8 mouse cellular contexts compared by ENCODE assay signal in the genomic region with DNA sequence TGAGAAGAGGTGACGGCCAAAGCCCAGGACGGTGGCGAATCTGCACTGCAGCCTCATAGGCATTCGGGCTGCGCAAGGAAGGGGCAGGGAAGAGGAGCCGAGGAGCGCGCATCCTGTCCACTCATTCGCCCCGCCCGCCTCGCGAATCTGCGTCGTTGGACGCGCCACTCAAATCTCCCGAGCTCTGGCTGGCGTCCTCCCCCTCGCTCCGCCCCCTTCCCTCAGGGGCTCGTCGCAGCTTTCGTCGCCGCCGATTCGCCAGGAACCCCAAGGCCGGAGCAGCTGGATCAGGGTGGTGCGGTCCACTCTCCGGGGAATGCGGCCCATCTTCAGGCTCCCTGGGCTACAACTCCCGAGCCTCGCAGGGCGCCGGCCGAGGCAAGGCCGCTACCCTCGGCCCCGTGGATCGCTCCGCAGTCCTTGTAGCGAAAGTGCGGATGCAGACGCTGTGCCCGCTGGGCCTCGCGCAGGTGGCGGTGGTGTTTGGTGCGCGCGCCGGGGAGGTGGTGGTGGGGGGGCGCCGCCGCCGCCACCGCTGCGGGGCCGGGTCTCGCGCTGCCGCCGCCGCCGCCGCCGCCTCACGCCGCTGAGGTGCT. TPM values are rescaled to one million over a fixed set of nuclear protein-coding genes. Genes with fewer than 3 reads are reported as not detected.
A peak's percentile ranks its signal among the peaks of the same experiment; 100 is the strongest.
DNase-seq lines count a peak whose midpoint lies in the region; ATAC-seq and TF ChIP-seq lines count a peak whose summit lies in the region.

No protein-coding gene starts in this region.

- DNase-seq in 3134 (ENCODE audit: extremely low read depth, insufficient read length, low spot score), result peak; percentile 93
- DNase-seq in adrenal gland, postnatal 36 days, result peak; percentile 98
- DNase-seq in heart, adult 8-10 months (ENCODE audit: low spot score), result peak; percentile 94
- peak; percentile 97 for DNase-seq in kidney, adult 9 months
- DNase-seq in limb, embryonic 14.5 days (ENCODE audit: low spot score), result peak; percentile 96
- DNase-seq in midbrain, postnatal 0 days (ENCODE audit: low spot score), result peak; percentile 97
- DNase-seq in spleen, postnatal 14 days (ENCODE audit: low spot score in 2 of 2), result peak; percentile 92 to 94

- WGBS in embryonic facial prominence, embryonic 13.5 days, result under 1% methylated on average over 69 of the region's 70 CpGs
- under 1% methylated on average over 50 of the region's 70 CpGs for WGBS in limb, embryonic 14.5 days
- WGBS in midbrain, postnatal 0 days, result under 1% methylated on average over 46 of the region's 70 CpGs

- H3K27ac ChIP-seq in embryonic facial prominence, embryonic 13.5 days, result peak overlapping the region; percentile 98
- peak overlapping the region; percentile 96 for H3K27ac ChIP-seq in limb, embryonic 14.5 days (replicated peaks; ENCODE audit: low read depth, low read length)
- H3K27ac ChIP-seq in midbrain, postnatal 0 days (ENCODE audit: low read depth, low read length), result peak overlapping the region; percentile 99

- peak overlapping the region; percentile 89 for H3K4me2 ChIP-seq in embryonic facial prominence, embryonic 13.5 days
- H3K4me2 ChIP-seq in limb, embryonic 14.5 days (replicated peaks; ENCODE audit: low read depth, low read length, severe bottlenecking), result peak overlapping the region; percentile 74
- peak overlapping the region; percentile 89 for H3K4me2 ChIP-seq in midbrain, postnatal 0 days (ENCODE audit: low read depth, low read length, poor library complexity, severe bottlenecking)

- ATAC-seq in embryonic facial prominence, embryonic 13.5 days (ENCODE audit: insufficient number of reproducible peaks, insufficient read depth, low FRiP score, low TSS enrichment, low read depth), result peak; percentile 85
- ATAC-seq in limb, embryonic 14.5 days (ENCODE audit: low FRiP score, low read depth), result peak; percentile 90
- peak; percentile 92 for ATAC-seq in midbrain, postnatal 0 days (ENCODE audit: low FRiP score)

- peak overlapping the region; percentile 92 for H3K9ac ChIP-seq in embryonic facial prominence, embryonic 13.5 days
- H3K9ac ChIP-seq in limb, embryonic 14.5 days (ENCODE audit: low read depth, low read length, severe bottlenecking), result peak overlapping the region; percentile 92
- H3K9ac ChIP-seq in midbrain, postnatal 0 days (replicated peaks; ENCODE audit: low read length, poor library complexity, severe bottlenecking), result peak overlapping the region; percentile 90

- H3K36me3 ChIP-seq in embryonic facial prominence, embryonic 13.5 days, result peaks cover 32% of the 10 kb centered on the region
- peaks cover 32% of the 10 kb centered on the region for H3K36me3 ChIP-seq in limb, embryonic 14.5 days (ENCODE audit: control insufficient read depth, insufficient read depth, low read length)
- peaks cover 16% of the 10 kb centered on the region for H3K36me3 ChIP-seq in midbrain, postnatal 0 days (ENCODE audit: insufficient read depth, low read length)

- H3K9me3 ChIP-seq in embryonic facial prominence, embryonic 13.5 days, result no peaks in the 10 kb centered on the region
- no peaks in the 10 kb centered on the region for H3K9me3 ChIP-seq in limb, embryonic 14.5 days (ENCODE audit: control insufficient read depth, low read length)
- H3K9me3 ChIP-seq in midbrain, postnatal 0 days (ENCODE audit: low read length), result no peaks in the 10 kb centered on the region

- TF ChIP-seq POLR2A in limb, embryonic 14.5 days (IDR thresholded peaks at IDR 0.05; ENCODE audit: borderline replicate concordance, extremely low read depth, insufficient read depth, insufficient read length), result peak; percentile 73; the same call in 1 of the 2 replicates

- peak overlapping the region; percentile 80 for H3K4me3 ChIP-seq in embryonic facial prominence, embryonic 13.5 days
- peak overlapping the region; percentile 94 for H3K4me3 ChIP-seq in limb, embryonic 14.5 days (replicated peaks; ENCODE audit: low read length)
- peak overlapping the region; percentile 78 for H3K4me3 ChIP-seq in midbrain, postnatal 0 days (ENCODE audit: low read depth, low read length)

- no peaks in the 10 kb centered on the region for H3K27me3 ChIP-seq in embryonic facial prominence, embryonic 13.5 days
- no peaks in the 10 kb centered on the region for H3K27me3 ChIP-seq in limb, embryonic 14.5 days (ENCODE audit: control insufficient read depth, insufficient read depth, low read length)
- H3K27me3 ChIP-seq in midbrain, postnatal 0 days (ENCODE audit: insufficient read depth, low read length), result no peaks in the 10 kb centered on the region

- TF ChIP-seq CTCF in midbrain, postnatal 0 days (IDR thresholded peaks at IDR 0.05), result no peak

- H3K4me1 ChIP-seq in embryonic facial prominence, embryonic 13.5 days, result peaks cover 21% of the 10 kb centered on the region
- peaks cover 12% of the 10 kb centered on the region; the same call in 1 of the 2 replicates for H3K4me1 ChIP-seq in limb, embryonic 14.5 days (ENCODE audit: control insufficient read depth, insufficient read depth, low read length)
- no peaks in the 10 kb centered on the region for H3K4me1 ChIP-seq in midbrain, postnatal 0 days (ENCODE audit: insufficient read depth, low read length)

RNA-seq across cellular contexts. Expression of a gene that starts 0.5 kb away (rescaled TPM):
- 10 to 100 TPM; 36.0 TPM for total RNA-seq in adrenal gland, postnatal 36 days (2021)
- polyA plus RNA-seq in embryonic facial prominence, embryonic 13.5 days (2015; fragmentation: Nextera tagmentation; extraction: Ambion mirVana), result 27.0 and 33.2 TPM in 2 replicates
- 10 to 100 TPM; 15.4 to 23.1 (median 17.9) TPM for total RNA-seq in heart, adult 8-10 months (2022)
- 29.7 and 31.8 TPM in 2 replicates for polyA plus RNA-seq in limb, embryonic 14.5 days (2012; rRNA removed)
- 27.3 and 32.0 TPM in 2 replicates for polyA plus RNA-seq in limb, embryonic 14.5 days (2014; fragmentation: Nextera tagmentation; extraction: Ambion mirVana)
- 18.0 and 19.8 TPM in 2 replicates for total RNA-seq in midbrain, postnatal 0 days (2014; rRNA removed)
- polyA plus RNA-seq in midbrain, postnatal 0 days (2015; fragmentation: Nextera tagmentation; extraction: Ambion mirVana), result 12.7 and 16.4 TPM in 2 replicates

RNA-seq across cellular contexts. Expression of a gene that starts 7.4 kb away (rescaled TPM):
- 10 to 100 TPM; 27.7 to 36.3 TPM for total RNA-seq in adrenal gland, postnatal 36 days (2021)
- 16.4 and 19.0 TPM in 2 replicates for polyA plus RNA-seq in embryonic facial prominence, embryonic 13.5 days (2015; fragmentation: Nextera tagmentation; extraction: Ambion mirVana)
- 10 to 100 TPM; 20.0 to 26.6 (median 24.7) TPM for total RNA-seq in heart, adult 8-10 months (2022)
- polyA plus RNA-seq in limb, embryonic 14.5 days (2012; rRNA removed), result 22.8 and 29.6 TPM in 2 replicates
- 10.5 and 11.6 TPM in 2 replicates for polyA plus RNA-seq in limb, embryonic 14.5 days (2014; fragmentation: Nextera tagmentation; extraction: Ambion mirVana)
- 14.8 and 17.6 TPM in 2 replicates for total RNA-seq in midbrain, postnatal 0 days (2014; rRNA removed)
- 9.9 and 10.0 TPM in 2 replicates for polyA plus RNA-seq in midbrain, postnatal 0 days (2015; fragmentation: Nextera tagmentation; extraction: Ambion mirVana)

RNA-seq across cellular contexts. Expression of a gene that starts 8.4 kb away (rescaled TPM):
- total RNA-seq in adrenal gland, postnatal 36 days (2021), result 1 to 10 TPM; 4.1 to 6.6 TPM
- polyA plus RNA-seq in embryonic facial prominence, embryonic 13.5 days (2015; fragmentation: Nextera tagmentation; extraction: Ambion mirVana), result not detected in 2 replicates
- 1 to 10 TPM; 1.9 to 3.3 (median 2.7) TPM for total RNA-seq in heart, adult 8-10 months (2022)
- polyA plus RNA-seq in limb, embryonic 14.5 days (2012; rRNA removed), result 0.44 and 0.61 TPM in 2 replicates
- polyA plus RNA-seq in limb, embryonic 14.5 days (2014; fragmentation: Nextera tagmentation; extraction: Ambion mirVana), result not detected in 2 replicates
- total RNA-seq in midbrain, postnatal 0 days (2014; rRNA removed), result not detected in 2 replicates
- polyA plus RNA-seq in midbrain, postnatal 0 days (2015; fragmentation: Nextera tagmentation; extraction: Ambion mirVana), result not detected in 2 replicates

RNA-seq across cellular contexts. Expression of a gene that starts 23.4 kb away (rescaled TPM):
- 10 to 100 TPM; 30.0 to 53.3 TPM for total RNA-seq in adrenal gland, postnatal 36 days (2021)
- polyA plus RNA-seq in embryonic facial prominence, embryonic 13.5 days (2015; fragmentation: Nextera tagmentation; extraction: Ambion mirVana), result 15.0 and 15.2 TPM in 2 replicates
- 10 to 100 TPM; 11.8 to 14.5 (median 12.7) TPM for total RNA-seq in heart, adult 8-10 months (2022)
- 28.0 and 28.7 TPM in 2 replicates for polyA plus RNA-seq in limb, embryonic 14.5 days (2012; rRNA removed)
- polyA plus RNA-seq in limb, embryonic 14.5 days (2014; fragmentation: Nextera tagmentation; extraction: Ambion mirVana), result 14.3 and 16.5 TPM in 2 replicates
- 7.1 and 12.8 TPM in 2 replicates for total RNA-seq in midbrain, postnatal 0 days (2014; rRNA removed)
- polyA plus RNA-seq in midbrain, postnatal 0 days (2015; fragmentation: Nextera tagmentation; extraction: Ambion mirVana), result 8.6 and 11.3 TPM in 2 replicates

RNA-seq across cellular contexts. Expression of a gene that starts 32.6 kb away (rescaled TPM):
- total RNA-seq in adrenal gland, postnatal 36 days (2021), result 10 to 100 TPM; 13.1 to 13.7 TPM
- 7.5 and 8.7 TPM in 2 replicates for polyA plus RNA-seq in embryonic facial prominence, embryonic 13.5 days (2015; fragmentation: Nextera tagmentation; extraction: Ambion mirVana)
- 1 to 10 TPM; 1.9 to 4.9 (median 3.2) TPM for total RNA-seq in heart, adult 8-10 months (2022)
- polyA plus RNA-seq in limb, embryonic 14.5 days (2012; rRNA removed), result 64.5 and 81.3 TPM in 2 replicates
- 4.4 and 6.8 TPM in 2 replicates for polyA plus RNA-seq in limb, embryonic 14.5 days (2014; fragmentation: Nextera tagmentation; extraction: Ambion mirVana)
- 207 and 221 TPM in 2 replicates for total RNA-seq in midbrain, postnatal 0 days (2014; rRNA removed)
- polyA plus RNA-seq in midbrain, postnatal 0 days (2015; fragmentation: Nextera tagmentation; extraction: Ambion mirVana), result 5.9 and 8.3 TPM in 2 replicates

Comparison
In these comparisons a context has a peak if more than half of its experiments do, and no peak if none do; other contexts are left out.
1. Peak in every context shown above with its lines: DNase-seq, ATAC-seq, H3K4me3 ChIP-seq and H3K27ac ChIP-seq.